Mouse (Mus musculus) C2C12 (cell line): ENCODE data around the gene Pdpn.

Source experiments
- CTCF ChIP-seq: IDR thresholded peaks from one replicate; pipeline ENCODE4 v1.5.1; 2011; ENCODE audit not compliant: control insufficient read depth, insufficient read depth, insufficient read length
- MYOD1 ChIP-seq: IDR thresholded peaks from one replicate; pipeline ENCODE4 v1.6.1; 2011; ENCODE audit warnings: low read depth; ENCODE audit not compliant: control insufficient read depth, insufficient read length
- USF1 ChIP-seq: IDR thresholded peaks from one replicate; pipeline ENCODE4 v1.6.1; 2011; ENCODE audit warnings: low read depth, mild to moderate bottlenecking, control low read depth, moderate library complexity

DNA sequence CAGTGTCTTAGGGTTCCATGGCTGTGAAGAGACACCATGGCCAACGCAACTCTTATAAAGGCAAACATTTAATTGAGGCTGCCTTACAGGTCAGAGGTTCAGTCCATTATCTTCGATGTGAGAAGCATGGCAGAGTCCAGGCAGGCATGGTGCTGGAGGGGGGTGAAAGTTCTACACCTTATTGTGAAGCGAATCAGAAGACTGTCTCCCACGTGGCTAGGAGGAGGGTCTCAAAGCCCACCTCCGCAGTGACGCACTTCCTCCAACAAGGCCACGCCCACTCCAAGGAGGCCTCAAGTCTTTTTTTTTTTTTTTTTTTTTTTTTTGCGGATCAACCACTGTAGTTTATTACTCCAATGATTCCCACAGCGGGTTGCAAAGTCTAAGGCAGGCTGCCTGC lies 58.1 kb downstream of the Pdpn start:
- TF ChIP-seq CTCF = no peak
- no peak for TF ChIP-seq USF1
- TF ChIP-seq MYOD1 = no peak
